Mouse (Mus musculus) C2C12 (cell line): ENCODE data around the gene Wdr90.

ENCODE experiments used
- CTCF ChIP-seq: IDR thresholded peaks from one replicate; pipeline ENCODE4 v1.5.1; 2011; ENCODE audit not compliant: control insufficient read depth, insufficient read depth, insufficient read length
- FOSL1 ChIP-seq: IDR thresholded peaks from one replicate; pipeline ENCODE4 v1.8.0; 2011; ENCODE audit warnings: mild to moderate bottlenecking, low read length; ENCODE audit not compliant: poor library complexity, insufficient read depth, severe bottlenecking

DNA sequence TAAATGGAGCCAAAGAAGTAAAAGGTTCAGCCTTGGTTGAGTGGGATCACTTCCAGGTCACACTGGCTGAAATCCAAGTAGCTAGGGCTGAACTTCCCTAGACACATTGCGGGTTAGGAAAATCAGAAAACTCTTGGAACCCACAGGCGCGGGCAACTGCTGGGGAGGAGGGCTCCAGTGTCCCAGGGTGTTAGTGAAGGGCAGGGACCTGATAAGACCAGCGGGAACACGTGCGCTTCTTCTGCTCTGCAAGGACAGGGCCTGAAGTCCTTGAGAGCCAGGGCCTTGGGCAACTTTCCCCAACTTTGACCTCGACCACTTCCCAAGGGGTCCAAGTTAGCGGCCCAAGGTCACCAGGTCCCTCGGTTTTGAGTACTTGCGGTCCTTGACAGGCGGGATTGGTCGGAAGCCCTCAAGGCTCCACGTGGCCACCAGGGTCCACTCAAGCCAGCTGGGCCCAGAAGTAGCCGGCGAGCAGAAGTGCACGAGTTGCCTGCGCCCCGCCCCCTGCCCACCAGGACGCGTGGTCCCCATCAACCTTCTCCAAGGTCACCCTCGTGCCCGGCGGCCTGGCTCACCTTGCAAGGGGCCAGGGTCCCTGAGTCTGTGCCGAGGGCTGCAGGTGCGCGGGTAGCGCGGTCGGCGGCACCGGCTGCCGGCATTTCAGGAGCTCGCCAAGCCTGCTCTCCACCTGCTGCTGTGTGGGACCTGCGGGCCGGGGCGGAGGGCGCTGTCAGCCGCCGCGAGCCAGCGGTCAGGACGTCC lies 6.7 kb upstream of the Wdr90 start:
- TF ChIP-seq CTCF (no peak), FOSL1 (no peak)
